Mouse (Mus musculus) stomach, postnatal 0 days (tissue): ENCODE measurements at regions not wholly inside any gene's neighbourhood (a gene's known extent, or its start where the extent isn't known, plus 50 kb on each side); places are given as distances from the start of the nearest gene placed in this dataset.

ENCODE experiments used
- CTCF ChIP-seq: IDR thresholded peaks from 2 replicates; pipeline ENCODE4 v1.5.1; 2016; ENCODE audit warnings: antibody characterized with exemption, low read depth, mild to moderate bottlenecking, moderate library complexity
- EP300 ChIP-seq: optimal IDR thresholded peaks from 2 replicates; pipeline ENCODE3; 2016; ENCODE audit warnings: antibody characterized with exemption

DNA sequence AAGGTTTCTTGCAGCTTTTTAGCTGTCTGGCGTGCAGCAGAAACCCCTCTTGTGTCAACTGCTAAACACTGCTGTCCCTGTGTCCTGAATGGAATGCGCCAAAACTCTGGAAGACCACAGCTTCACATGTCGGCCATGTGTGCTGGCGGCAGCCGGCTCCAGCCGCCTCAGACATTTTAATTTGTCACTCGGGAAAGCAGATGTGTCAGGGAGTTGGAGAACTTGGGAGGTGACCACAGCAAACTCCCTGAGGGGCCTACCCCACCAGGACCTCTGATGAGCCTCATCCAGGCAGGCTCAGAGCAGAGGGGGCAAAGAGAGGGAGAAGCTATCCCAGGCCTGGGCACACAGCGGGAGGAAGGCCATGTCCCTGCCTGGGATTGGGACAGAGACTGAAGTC, 118.3 kb upstream of the Satb2 start:
- TF ChIP-seq CTCF (no peak), EP300 (no peak)
